Mouse (Mus musculus): Measurements from ENCODE around the gene Rhebl1. TPM values are rescaled to one million over a fixed set of nuclear protein-coding genes. Genes with fewer than 3 reads are reported as not detected.

Rhebl1 gene
- polyA plus RNA-seq, 1 experiment from 2014 or later = 2.9 TPM

- Histone ChIP-seq H3K4me3 (replicated peaks) (peak within 1 kb of the TSS; percentile 93), H3K4me1 (replicated peaks) (peaks cover 75% of the 10 kb centered on the region)
Measured at GRCm38 (mm10) chr15:98830736-98831683, 63.3 kb downstream of the Rhebl1 start, which contains the start of gene Prkag1. Prkag1 (minus strand) TSS chr15:98831521.

More at GRCm38 (mm10) chr15:98830736-98831683, 63.3 kb downstream of the Rhebl1 start, which contains the start of gene Prkag1:
- H3K9me3 ChIP-seq (replicated peaks) = no peaks in the 10 kb centered on the region
- H3K36me3 ChIP-seq (replicated peaks) = peaks cover 41% of the 10 kb centered on the region
- H3K4me2 ChIP-seq = peak within 1 kb of the TSS; percentile 75
- H3K9ac ChIP-seq = peak within 1 kb of the TSS; percentile 91
- WGBS (ENCODE audit: insufficient replicate concordance) = under 1% methylated on average over 64 of the region's 66 CpGs
- no peaks in the 10 kb centered on the region for H3K27me3 ChIP-seq
- peak; percentile 81 for ATAC-seq (ENCODE audit: insufficient read depth)
- peak within 1 kb of the TSS; percentile 100 for H3K27ac ChIP-seq (replicated peaks)

Other genes starting within 250 kb of the Rhebl1 start
- gene Ddx23, start 231.6 kb downstream of the Rhebl1 start, polyA plus RNA-seq (2015; fragmentation: Nextera tagmentation; extraction: Ambion mirVana) = 9.5 and 10.2 TPM in 2 replicates
- gene Rnd1, start 217.1 kb downstream of the Rhebl1 start, polyA plus RNA-seq (2015; fragmentation: Nextera tagmentation; extraction: Ambion mirVana) = 0.84 and 0.89 TPM in 2 replicates
- gene Ccdc65, start 186.3 kb downstream of the Rhebl1 start, polyA plus RNA-seq (2015; fragmentation: Nextera tagmentation; extraction: Ambion mirVana) = not detected in 2 replicates
- gene Fkbp11, start 166.3 kb downstream of the Rhebl1 start, polyA plus RNA-seq (2015; fragmentation: Nextera tagmentation; extraction: Ambion mirVana) = 156 and 176 TPM in 2 replicates
- gene Arf3, start 131.3 kb downstream of the Rhebl1 start, polyA plus RNA-seq (2015; fragmentation: Nextera tagmentation; extraction: Ambion mirVana) = 11.7 and 14.3 TPM in 2 replicates
- gene Wnt10b, start 116.4 kb downstream of the Rhebl1 start, polyA plus RNA-seq (2015; fragmentation: Nextera tagmentation; extraction: Ambion mirVana) = not detected in 2 replicates
- gene Wnt1, start 104.7 kb downstream of the Rhebl1 start, polyA plus RNA-seq (2015; fragmentation: Nextera tagmentation; extraction: Ambion mirVana) = not detected in 2 replicates
- not detected in 2 replicates for gene Ddn, start 85.0 kb downstream of the Rhebl1 start, polyA plus RNA-seq (2015; fragmentation: Nextera tagmentation; extraction: Ambion mirVana)
- gene Prkag1, start 63.0 kb downstream of the Rhebl1 start, polyA plus RNA-seq (2015; fragmentation: Nextera tagmentation; extraction: Ambion mirVana) = 94.1 and 95.7 TPM in 2 replicates
- 3.7 and 4.2 TPM in 2 replicates for gene Kmt2d, start 23.3 kb downstream of the Rhebl1 start, polyA plus RNA-seq (2015; fragmentation: Nextera tagmentation; extraction: Ambion mirVana)
- 0.08 and 0.12 TPM in 2 replicates for gene Dhh, start 4.0 kb upstream of the Rhebl1 start, polyA plus RNA-seq (2015; fragmentation: Nextera tagmentation; extraction: Ambion mirVana)
- gene Lmbr1l, start 23.7 kb upstream of the Rhebl1 start, polyA plus RNA-seq (2015; fragmentation: Nextera tagmentation; extraction: Ambion mirVana) = 4.7 and 4.8 TPM in 2 replicates
- 1,053 and 1,106 TPM in 2 replicates for gene Tuba1b, start 40.0 kb upstream of the Rhebl1 start, polyA plus RNA-seq (2015; fragmentation: Nextera tagmentation; extraction: Ambion mirVana)
- gene Gm49450, start 59.0 kb upstream of the Rhebl1 start, polyA plus RNA-seq (2015; fragmentation: Nextera tagmentation; extraction: Ambion mirVana) = not detected in 2 replicates
- gene Tuba1a, start 59.2 kb upstream of the Rhebl1 start, polyA plus RNA-seq (2015; fragmentation: Nextera tagmentation; extraction: Ambion mirVana) = 71.7 and 75.1 TPM in 2 replicates
- gene Tuba1c, start 135.4 kb upstream of the Rhebl1 start, polyA plus RNA-seq (2015; fragmentation: Nextera tagmentation; extraction: Ambion mirVana) = 271 and 291 TPM in 2 replicates
- 0.83 and 1.2 TPM in 2 replicates for gene Prph, start 160.6 kb upstream of the Rhebl1 start, polyA plus RNA-seq (2015; fragmentation: Nextera tagmentation; extraction: Ambion mirVana)
- gene Troap, start 180.0 kb upstream of the Rhebl1 start, polyA plus RNA-seq (2015; fragmentation: Nextera tagmentation; extraction: Ambion mirVana) = 14.6 and 15.9 TPM in 2 replicates
- not detected in 2 replicates for gene C1ql4, start 193.3 kb upstream of the Rhebl1 start, polyA plus RNA-seq (2015; fragmentation: Nextera tagmentation; extraction: Ambion mirVana)
- 18.1 and 21.5 TPM in 2 replicates for gene Dnajc22, start 198.6 kb upstream of the Rhebl1 start, polyA plus RNA-seq (2015; fragmentation: Nextera tagmentation; extraction: Ambion mirVana)
- 6.7 and 7.7 TPM in 2 replicates for gene Spats2, start 231.4 kb upstream of the Rhebl1 start, polyA plus RNA-seq (2015; fragmentation: Nextera tagmentation; extraction: Ambion mirVana)

Data from liver, embryonic 15.5 days (tissue).